Mouse (Mus musculus): ENCODE measurements at regions not wholly inside any gene's neighbourhood (a gene's known extent, or its start where the extent isn't known, plus 50 kb on each side); places are given as distances from the start of the nearest gene placed in this dataset.

GRCm38 (mm10) chr13:38878718-38879669 lies 81.7 kb downstream of the Slc35b3 start:
- DNase-seq, result no peak

- DNase-seq, result no peak
These were observed 84.8 kb downstream of the Slc35b3 start for GRCm38 (mm10) chr13:38875923-38876322.

- no peak for DNase-seq
These were observed 96.7 kb downstream of the Slc35b3 start for GRCm38 (mm10) chr13:38864002-38864401.

- DNase-seq, result no peak
These were observed 104.9 kb downstream of the Slc35b3 start for GRCm38 (mm10) chr13:38855742-38856141.

- DNase-seq, result no peak
These were observed 105.7 kb downstream of the Slc35b3 start for GRCm38 (mm10) chr13:38854986-38855385.

- no peak for DNase-seq
These were observed 107.8 kb downstream of the Slc35b3 start for GRCm38 (mm10) chr13:38852868-38853267.

- DNase-seq, result no peak
These were observed 108.9 kb downstream of the Slc35b3 start for GRCm38 (mm10) chr13:38851820-38852219.

GRCm38 (mm10) chr13:38838231-38838630 lies 122.4 kb downstream of the Slc35b3 start:
- no peak for DNase-seq

- DNase-seq, result no peak
These were observed 135.0 kb downstream of the Slc35b3 start for GRCm38 (mm10) chr13:38825649-38826048.

GRCm38 (mm10) chr13:38819526-38819925 lies 141.1 kb downstream of the Slc35b3 start:
- DNase-seq, result no peak

GRCm38 (mm10) chr13:38818781-38819180 lies 141.9 kb downstream of the Slc35b3 start:
- DNase-seq, result no peak

GRCm38 (mm10) chr13:38816296-38816695 lies 144.4 kb downstream of the Slc35b3 start:
- peak; percentile 27 to 37 for DNase-seq

GRCm38 (mm10) chr13:38815002-38815707 lies 145.5 kb downstream of the Slc35b3 start:
- no peak for DNase-seq

- no peak for DNase-seq
These were observed 139.7 kb upstream of the Eef1e1 start for GRCm38 (mm10) chr13:38798514-38798913.

- DNase-seq, result no peak
These were observed 134.6 kb upstream of the Eef1e1 start for GRCm38 (mm10) chr13:38793456-38793855.

GRCm38 (mm10) chr13:38780630-38781010 lies 121.8 kb upstream of the Eef1e1 start:
- DNase-seq, result no peak

- DNase-seq, result peak in 1 of 2 experiments; percentile 5
These were observed 121.2 kb upstream of the Eef1e1 start for GRCm38 (mm10) chr13:38779984-38780629.

- no peak for DNase-seq
These were observed 117.7 kb upstream of the Eef1e1 start for GRCm38 (mm10) chr13:38776546-38776945.

GRCm38 (mm10) chr13:38772996-38773395 lies 114.1 kb upstream of the Eef1e1 start:
- DNase-seq, result no peak

GRCm38 (mm10) chr13:38766133-38766532 lies 107.3 kb upstream of the Eef1e1 start:
- DNase-seq, result peak; percentile 73 to 77

- DNase-seq, result no peak
These were observed 101.4 kb upstream of the Eef1e1 start for GRCm38 (mm10) chr13:38760261-38760660.

- no peak for DNase-seq
These were observed 97.9 kb upstream of the Eef1e1 start for GRCm38 (mm10) chr13:38756629-38757227.

GRCm38 (mm10) chr13:38753722-38754121 lies 94.9 kb upstream of the Eef1e1 start:
- no peak for DNase-seq

Data from cerebellum, postnatal 10 days (tissue).